Comparison of ENCODE assay signal across 8 mouse cellular contexts in the genomic region with DNA sequence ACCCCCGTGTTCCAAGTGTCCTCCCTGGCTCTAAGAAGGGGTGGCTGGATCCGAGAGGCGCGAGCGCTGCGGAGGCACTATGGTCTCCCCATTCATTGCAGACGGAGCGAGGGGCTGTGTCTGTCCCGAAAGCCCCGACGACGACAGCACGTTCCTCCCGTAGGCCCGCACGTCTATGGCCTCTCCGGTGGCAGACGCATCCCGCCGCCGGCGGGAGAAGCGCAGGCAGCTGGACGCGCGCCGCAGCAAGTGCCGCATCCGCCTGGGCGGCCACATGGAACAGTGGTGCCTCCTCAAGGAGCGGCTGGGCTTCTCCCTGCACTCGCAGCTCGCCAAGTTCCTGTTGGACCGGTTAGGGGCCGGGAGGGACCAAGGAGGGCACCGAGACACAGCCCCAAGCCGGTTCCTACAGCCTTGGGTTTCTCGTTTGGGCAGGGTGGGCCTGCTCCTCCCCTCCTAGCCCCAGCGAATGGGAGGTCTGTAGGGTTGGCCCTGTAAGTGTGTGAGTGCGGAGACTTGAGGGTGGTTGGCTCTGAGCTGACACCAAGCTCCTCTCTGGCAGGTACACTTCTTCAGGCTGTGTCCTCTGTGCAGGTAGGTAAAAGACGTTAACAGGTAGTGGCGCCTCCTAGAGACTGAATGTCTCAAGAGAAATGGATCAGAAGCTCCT. TPM values are rescaled to one million over a fixed set of nuclear protein-coding genes. Genes with fewer than 3 reads are reported as not detected.
DNase-seq lines count a peak whose midpoint lies in the region; ATAC-seq and TF ChIP-seq lines count a peak whose summit lies in the region.

No protein-coding gene starts in this region.

- peaks cover 33% of the 10 kb centered on the region for H3K4me1 ChIP-seq in G1E (ENCODE audit: insufficient read depth, low read depth, low read length)
- H3K4me1 ChIP-seq in forebrain, embryonic 14.5 days (ENCODE audit: control insufficient read depth, insufficient read depth, low read length), result peaks cover 14% of the 10 kb centered on the region

- no peaks in the 10 kb centered on the region for H3K27me3 ChIP-seq in G1E (ENCODE audit: insufficient read depth, low read length)
- no peaks in the 10 kb centered on the region for H3K27me3 ChIP-seq in forebrain, embryonic 14.5 days (replicated peaks; ENCODE audit: control insufficient read depth, insufficient read depth, low read length)

- peaks cover 49% of the 10 kb centered on the region for H3K36me3 ChIP-seq in G1E (replicated peaks)
- H3K36me3 ChIP-seq in forebrain, embryonic 14.5 days (ENCODE audit: control insufficient read depth, insufficient read depth, low read length), result peaks cover 19% of the 10 kb centered on the region; the same call in 1 of the 2 replicates

- no peak for TF ChIP-seq CTCF in G1E (IDR thresholded peaks at IDR 0.05; ENCODE audit: low read depth, low read length)

- peak overlapping the region; percentile 67 for H3K9ac ChIP-seq in forebrain, embryonic 14.5 days (ENCODE audit: low read length)

- under 1% methylated on average over 42 of the region's 42 CpGs for WGBS in forebrain, embryonic 14.5 days

- peak overlapping the region; percentile 82 for H3K4me3 ChIP-seq in G1E (ENCODE audit: low read depth, low read length)
- peak overlapping the region; percentile 53 for H3K4me3 ChIP-seq in forebrain, embryonic 14.5 days (ENCODE audit: low read depth, low read length)

- peak; percentile 68 for ATAC-seq in G1E (ENCODE audit: extremely low read depth, insufficient number of reproducible peaks, low FRiP score, poor library complexity, severe bottlenecking)
- ATAC-seq in cerebellum, adult (ENCODE audit: insufficient number of reproducible peaks, low FRiP score, low TSS enrichment), result peak; percentile 47
- peak; percentile 32 for ATAC-seq in forebrain, embryonic 14.5 days

- peak; percentile 80 for DNase-seq in G1E (ENCODE audit: low spot score)
- DNase-seq in forebrain, embryonic 14.5 days (ENCODE audit: low spot score), result peak; percentile 64
- peak; percentile 50 for DNase-seq in heart, postnatal 4 days
- peak; percentile 22 to 48 for DNase-seq in layer of hippocampus, postnatal 25 days (ENCODE audit: extremely low spot score in 1 of 2, low spot score in 1 of 2)
- peak; percentile 69 to 79 for DNase-seq in lung, postnatal 4 days
- DNase-seq in right cerebral cortex, adult 2 months (ENCODE audit: low spot score in 2 of 2), result peak; percentile 52 to 55
- peak; percentile 70 for DNase-seq in urinary bladder, postnatal 25 days (ENCODE audit: low spot score)

- H3K4me2 ChIP-seq in forebrain, embryonic 14.5 days (ENCODE audit: low read length), result peak overlapping the region; percentile 94

- no peaks in the 10 kb centered on the region for H3K9me3 ChIP-seq in G1E (replicated peaks)
- H3K9me3 ChIP-seq in forebrain, embryonic 14.5 days (replicated peaks; ENCODE audit: control insufficient read depth, low read length), result no peaks in the 10 kb centered on the region

- H3K27ac ChIP-seq in forebrain, embryonic 14.5 days (ENCODE audit: low read depth, low read length), result peak overlapping the region; percentile 58; the same call in 1 of the 2 replicates

RNA-seq across cellular contexts. Expression of a gene that starts 0.7 kb away (rescaled TPM):
- total RNA-seq in G1E (2014; fragmentation: Nextera tagmentation), result 14.4 and 17.5 TPM in 2 replicates
- 14.5 and 20.0 TPM in 2 replicates for total RNA-seq in G1E (2017)
- polyA plus RNA-seq in G1E (2012), result 15.5 and 16.6 TPM in 2 replicates
- polyA plus RNA-seq in forebrain, embryonic 14.5 days (2014; fragmentation: Nextera tagmentation; extraction: Ambion mirVana), result 13.1 and 14.2 TPM in 2 replicates
- total RNA-seq in heart, postnatal 4 days (2021), result 1 to 10 TPM; 4.2 to 6.6 TPM
- 10 to 100 TPM; 19.3 to 28.6 TPM for total RNA-seq in layer of hippocampus, postnatal 25 days (2021)

RNA-seq across cellular contexts. Expression of a gene that starts 22.6 kb away (rescaled TPM):
- total RNA-seq in G1E (2014; fragmentation: Nextera tagmentation) (24.2 and 27.1 TPM in 2 replicates), G1E (2017) (27.2 and 29.6 TPM in 2 replicates)
- polyA plus RNA-seq in G1E (2012), result 7.9 TPM in 2 replicates
- 38.8 and 45.4 TPM in 2 replicates for polyA plus RNA-seq in forebrain, embryonic 14.5 days (2014; fragmentation: Nextera tagmentation; extraction: Ambion mirVana)
- 10 to 100 TPM; 37.5 to 44.2 TPM for total RNA-seq in heart, postnatal 4 days (2021)
- 10 to 100 TPM; 45.9 to 47.7 TPM for total RNA-seq in layer of hippocampus, postnatal 25 days (2021)

RNA-seq across cellular contexts. Expression of a gene that starts 23.0 kb away (rescaled TPM):
- 4.5 and 5.1 TPM in 2 replicates for total RNA-seq in G1E (2014; fragmentation: Nextera tagmentation)
- total RNA-seq in G1E (2017), result 18.1 and 19.5 TPM in 2 replicates
- 18.2 and 18.6 TPM in 2 replicates for polyA plus RNA-seq in G1E (2012)
- polyA plus RNA-seq in forebrain, embryonic 14.5 days (2014; fragmentation: Nextera tagmentation; extraction: Ambion mirVana), result 29.5 and 43.3 TPM in 2 replicates
- total RNA-seq in heart, postnatal 4 days (2021), result 10 to 100 TPM; 38.5 to 51.5 TPM
- total RNA-seq in layer of hippocampus, postnatal 25 days (2021), result 10 to 100 TPM; 55.1 to 55.8 TPM

RNA-seq across cellular contexts. Expression of a gene that starts 32.9 kb away (rescaled TPM):
- total RNA-seq in G1E (2014; fragmentation: Nextera tagmentation), result not detected in 2 replicates
- 0.05 TPM in 1 of 2 replicates, not detected in the other for total RNA-seq in G1E (2017)
- not detected in 2 replicates for polyA plus RNA-seq in G1E (2012)
- polyA plus RNA-seq in forebrain, embryonic 14.5 days (2014; fragmentation: Nextera tagmentation; extraction: Ambion mirVana), result not detected in 2 replicates
- not detected for total RNA-seq in heart, postnatal 4 days (2021)
- total RNA-seq in layer of hippocampus, postnatal 25 days (2021), result not detected

Comparison
In these comparisons a context has a peak if more than half of its experiments do, and no peak if none do; other contexts are left out.
1. Peak in every context shown above with its lines: DNase-seq, ATAC-seq, H3K4me3 ChIP-seq and H3K27ac ChIP-seq.